Mouse (Mus musculus): ENCODE measurements around the gene Urgcp. TPM values are rescaled to one million over a fixed set of nuclear protein-coding genes. Genes with fewer than 3 reads are reported as not detected.

Urgcp gene
- polyA plus RNA-seq, 1 experiment = 7.6 TPM

GRCm38 (mm10) chr11:5701300-5701699, 60.9 kb downstream of the Urgcp start:
- Histone ChIP-seq H3K27ac (ENCODE audit: control insufficient read depth, insufficient read depth, low read depth, low read length) (no peak overlapping the region), H3K4me3 (ENCODE audit: control insufficient read depth, low read depth, low read length) (no peak overlapping the region), H3K36me3 (ENCODE audit: control insufficient read depth, insufficient read depth, low read length) (no peaks in the 10 kb centered on the region), H3K4me1 (ENCODE audit: control insufficient read depth, insufficient read depth, low read length) (peaks cover 2% of the 10 kb centered on the region; the same call in 1 of the 2 replicates), H3K27me3 (ENCODE audit: control insufficient read depth, insufficient read depth, low read length) (no peaks in the 10 kb centered on the region)
- TF ChIP-seq CTCF (IDR thresholded peaks at IDR 0.05; ENCODE audit: control insufficient read depth, insufficient read depth, insufficient replicate concordance, low read depth, low read length) = no peak
- TF ChIP-seq POLR2A (IDR thresholded peaks at IDR 0.05; ENCODE audit: control insufficient read depth, low read depth, low read length) = no peak

- Histone ChIP-seq H3K27ac (ENCODE audit: control insufficient read depth, insufficient read depth, low read depth, low read length) (no peak overlapping the region), H3K36me3 (ENCODE audit: control insufficient read depth, insufficient read depth, low read length) (no peaks in the 10 kb centered on the region), H3K27me3 (ENCODE audit: control insufficient read depth, insufficient read depth, low read length) (no peaks in the 10 kb centered on the region), H3K4me3 (ENCODE audit: control insufficient read depth, low read depth, low read length) (no peak overlapping the region), H3K4me1 (ENCODE audit: control insufficient read depth, insufficient read depth, low read length) (no peaks in the 10 kb centered on the region; the same call in 1 of the 2 replicates)
- TF ChIP-seq CTCF (IDR thresholded peaks at IDR 0.05; ENCODE audit: control insufficient read depth, insufficient read depth, insufficient replicate concordance, low read depth, low read length) (no peak), POLR2A (IDR thresholded peaks at IDR 0.05; ENCODE audit: control insufficient read depth, low read depth, low read length) (no peak)
Measured at GRCm38 (mm10) chr11:5700808-5701207, 61.4 kb downstream of the Urgcp start.

GRCm38 (mm10) chr11:5691775-5692174, 70.4 kb downstream of the Urgcp start:
- Histone ChIP-seq H3K27me3 (ENCODE audit: control insufficient read depth, insufficient read depth, low read length) (no peaks in the 10 kb centered on the region), H3K4me1 (ENCODE audit: control insufficient read depth, insufficient read depth, low read length) (0 out of 2 replicates have a peak, but pooled peaks cover 4% of the 10 kb centered on the region), H3K27ac (ENCODE audit: control insufficient read depth, insufficient read depth, low read depth, low read length) (no peak overlapping the region), H3K36me3 (ENCODE audit: control insufficient read depth, insufficient read depth, low read length) (no peaks in the 10 kb centered on the region; the same call in 1 of the 2 replicates), H3K4me3 (ENCODE audit: control insufficient read depth, low read depth, low read length) (no peak overlapping the region)
- TF ChIP-seq POLR2A (IDR thresholded peaks at IDR 0.05; ENCODE audit: control insufficient read depth, low read depth, low read length) (no peak), CTCF (IDR thresholded peaks at IDR 0.05; ENCODE audit: control insufficient read depth, insufficient read depth, insufficient replicate concordance, low read depth, low read length) (no peak)

DNA sequence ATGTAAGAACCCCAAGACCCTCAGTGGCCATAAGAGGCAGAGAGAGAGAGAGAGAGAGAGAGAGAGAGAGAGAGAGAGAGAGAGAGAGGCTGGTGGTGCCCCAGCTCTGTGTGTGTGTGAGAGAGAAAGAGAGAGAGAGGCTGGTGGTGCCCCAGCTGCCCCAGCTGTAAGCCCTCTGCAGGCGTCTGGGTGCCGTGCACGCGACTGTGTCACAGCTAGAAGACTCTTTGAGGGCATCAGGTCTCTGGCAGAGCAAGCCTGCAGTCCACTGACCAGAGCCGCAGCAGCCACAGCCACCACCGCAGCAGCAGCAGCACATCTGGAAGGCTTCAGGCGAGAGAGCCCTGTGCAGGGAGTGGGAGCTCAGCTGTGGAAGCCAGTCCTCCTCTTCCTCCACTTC, 77.9 kb downstream of the Urgcp start:
- TF ChIP-seq CTCF (IDR thresholded peaks at IDR 0.05; ENCODE audit: control insufficient read depth, insufficient read depth, insufficient replicate concordance, low read depth, low read length) (no peak), POLR2A (IDR thresholded peaks at IDR 0.05; ENCODE audit: control insufficient read depth, low read depth, low read length) (no peak)
- H3K27me3 ChIP-seq (ENCODE audit: control insufficient read depth, insufficient read depth, low read length) = no peaks in the 10 kb centered on the region
- no peak overlapping the region for H3K4me3 ChIP-seq (ENCODE audit: control insufficient read depth, low read depth, low read length)
- H3K36me3 ChIP-seq (ENCODE audit: control insufficient read depth, insufficient read depth, low read length) = no peaks in the 10 kb centered on the region; the same call in 1 of the 2 replicates
- no peak overlapping the region for H3K27ac ChIP-seq (ENCODE audit: control insufficient read depth, insufficient read depth, low read depth, low read length)
- H3K4me1 ChIP-seq (ENCODE audit: control insufficient read depth, insufficient read depth, low read length) = 0 out of 2 replicates have a peak, but pooled peaks cover 4% of the 10 kb centered on the region

DNA sequence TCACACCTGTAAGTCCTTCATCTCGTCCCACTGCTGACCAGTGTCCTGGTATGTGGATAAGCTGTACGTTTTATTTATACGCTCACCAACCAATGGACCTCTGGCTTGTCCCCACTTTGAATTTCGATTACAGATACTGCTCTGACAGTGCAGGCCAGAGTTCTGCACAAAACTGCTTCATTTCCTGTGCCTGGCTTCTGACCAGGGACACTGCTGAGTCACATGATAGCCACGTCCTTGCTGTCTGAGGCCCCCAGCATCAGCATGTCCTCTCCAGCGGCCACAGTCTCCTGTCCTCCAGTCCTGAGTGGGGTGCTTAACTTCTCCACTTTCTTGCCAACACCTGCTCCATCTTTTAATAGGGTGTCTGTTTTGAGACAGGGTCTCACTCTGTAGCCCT, 79.6 kb downstream of the Urgcp start:
- Histone ChIP-seq H3K27ac (ENCODE audit: control insufficient read depth, insufficient read depth, low read depth, low read length) (no peak overlapping the region), H3K4me1 (ENCODE audit: control insufficient read depth, insufficient read depth, low read length) (0 out of 2 replicates have a peak, but pooled peaks cover 2% of the 10 kb centered on the region), H3K4me3 (ENCODE audit: control insufficient read depth, low read depth, low read length) (no peak overlapping the region), H3K27me3 (ENCODE audit: control insufficient read depth, insufficient read depth, low read length) (no peaks in the 10 kb centered on the region), H3K36me3 (ENCODE audit: control insufficient read depth, insufficient read depth, low read length) (no peaks in the 10 kb centered on the region)
- TF ChIP-seq CTCF (IDR thresholded peaks at IDR 0.05; ENCODE audit: control insufficient read depth, insufficient read depth, insufficient replicate concordance, low read depth, low read length) (no peak), POLR2A (IDR thresholded peaks at IDR 0.05; ENCODE audit: control insufficient read depth, low read depth, low read length) (no peak)

Other genes starting within 250 kb of the Urgcp start
- 9.0 and 9.2 TPM in 2 replicates for gene Xbp1, start 241.7 kb downstream of the Urgcp start, polyA plus RNA-seq (2012; rRNA removed)
- 25.2 and 37.6 TPM in 2 replicates for gene Ccdc117, start 220.2 kb downstream of the Urgcp start, polyA plus RNA-seq (2012; rRNA removed)
- gene Ankrd36, start 192.7 kb downstream of the Urgcp start, polyA plus RNA-seq (2012; rRNA removed) = 250 and 260 TPM in 2 replicates
- gene Mrps24, start 46.7 kb downstream of the Urgcp start, polyA plus RNA-seq (2012; rRNA removed) = 18.4 and 26.3 TPM in 2 replicates
- 19.6 and 22.3 TPM in 2 replicates for gene Dbnl, start 26.1 kb upstream of the Urgcp start, polyA plus RNA-seq (2012; rRNA removed)
- 1,767 and 1,838 TPM in 2 replicates for gene Pgam2, start 41.4 kb upstream of the Urgcp start, polyA plus RNA-seq (2012; rRNA removed)
- gene Polm, start 75.6 kb upstream of the Urgcp start, polyA plus RNA-seq (2012; rRNA removed) = 2.3 and 3.0 TPM in 2 replicates
- 5.9 and 8.6 TPM in 2 replicates for gene Aebp1, start 99.6 kb upstream of the Urgcp start, polyA plus RNA-seq (2012; rRNA removed)
- 88.8 and 109 TPM in 2 replicates for gene Pold2, start 115.9 kb upstream of the Urgcp start, polyA plus RNA-seq (2012; rRNA removed)
- gene Myl7, start 136.4 kb upstream of the Urgcp start, polyA plus RNA-seq (2012; rRNA removed) = 0.43 TPM in 1 of 2 replicates, not detected in the other
- 5.0 and 6.6 TPM in 2 replicates for gene Gck, start 187.7 kb upstream of the Urgcp start, polyA plus RNA-seq (2012; rRNA removed)
- gene Ykt6, start 193.3 kb upstream of the Urgcp start, polyA plus RNA-seq (2012; rRNA removed) = 31.7 and 33.7 TPM in 2 replicates

All from testis, adult 2 months (tissue).